Mouse (Mus musculus): ENCODE measurements around the gene Zscan29.
"Not testable (repeated sequence)": the region's sequence is repeated elsewhere in the genome, so short reads cannot be mapped to it uniquely, and the experiment has no call there.

Gene Zscan29

GRCm38 (mm10) chr2:121132822-121133221 lies 38.1 kb downstream of the Zscan29 start:
- DNase-seq = no peak

- DNase-seq = no peak
Measured at GRCm38 (mm10) chr2:121128865-121129620, 41.9 kb downstream of the Zscan29 start.

- no peak for DNase-seq
Measured at GRCm38 (mm10) chr2:121127536-121127935, 43.4 kb downstream of the Zscan29 start.

- DNase-seq = not testable (repeated sequence)
Measured at GRCm38 (mm10) chr2:121126302-121126701, 44.6 kb downstream of the Zscan29 start.

GRCm38 (mm10) chr2:121119260-121119659 lies 51.7 kb downstream of the Zscan29 start:
- DNase-seq = no peak

GRCm38 (mm10) chr2:121115418-121115817 lies 55.5 kb downstream of the Zscan29 start:
- no peak for DNase-seq

GRCm38 (mm10) chr2:121109695-121110094 lies 61.2 kb downstream of the Zscan29 start, which contains the start of gene Tgm7:
TSS of gene Tgm7 (minus strand) at chr2:121109795.
- DNase-seq = no peak
